Comparison of ENCODE assay signal across 24 mouse cellular contexts in genomic region chr6:144874251-144874650, GRCm38 (mm10).
"Had no signal": no experiment of that assay in that cellular context is flagged by ENCODE, and none has a peak within 500 bp of the region (broad histone marks: within the 10 kb centered on the region; RNA-seq: fewer than 3 reads in every experiment).

No protein-coding gene starts in this region.

- H3K4me2 ChIP-seq: heart, embryonic 12.5 days; hindbrain, embryonic 13.5 days; hindbrain, embryonic 15.5 days; kidney, embryonic 15.5 days; limb, embryonic 13.5 days; limb, embryonic 15.5 days; liver, embryonic 12.5 days had no signal

- H3K27me3 ChIP-seq: heart, embryonic 12.5 days; hindbrain, embryonic 13.5 days; hindbrain, embryonic 15.5 days; kidney, embryonic 15.5 days; limb, embryonic 13.5 days; limb, embryonic 15.5 days; liver, embryonic 12.5 days had no signal

- H3K9ac ChIP-seq: heart, embryonic 12.5 days; hindbrain, embryonic 13.5 days; hindbrain, embryonic 15.5 days; kidney, embryonic 15.5 days; limb, embryonic 13.5 days; limb, embryonic 15.5 days; liver, embryonic 12.5 days; liver, embryonic 14.5 days had no signal

- H3K27ac ChIP-seq: heart, embryonic 10.5 days; hindbrain, embryonic 13.5 days; hindbrain, embryonic 15.5 days; hindbrain, postnatal 0 days; kidney, embryonic 15.5 days; kidney, postnatal 0 days; limb, embryonic 13.5 days; limb, embryonic 15.5 days; liver, embryonic 12.5 days; liver, embryonic 14.5 days had no signal

- H3K4me3 ChIP-seq: heart, embryonic 10.5 days; heart, embryonic 12.5 days; hindbrain, embryonic 13.5 days; hindbrain, embryonic 15.5 days; kidney, embryonic 15.5 days; limb, embryonic 13.5 days; limb, embryonic 15.5 days; liver, embryonic 12.5 days had no signal

- H3K9me3 ChIP-seq: heart, embryonic 10.5 days; heart, embryonic 12.5 days; hindbrain, embryonic 13.5 days; hindbrain, embryonic 15.5 days; kidney, embryonic 15.5 days; limb, embryonic 13.5 days; limb, embryonic 15.5 days; liver, embryonic 12.5 days had no signal

- H3K36me3 ChIP-seq: heart, embryonic 10.5 days; heart, embryonic 12.5 days; hindbrain, embryonic 13.5 days; hindbrain, embryonic 15.5 days; kidney, embryonic 15.5 days; limb, embryonic 13.5 days; limb, embryonic 15.5 days; liver, embryonic 12.5 days had no signal

- H3K4me1 ChIP-seq: heart, embryonic 12.5 days; kidney, embryonic 15.5 days; limb, embryonic 13.5 days; limb, embryonic 15.5 days; liver, embryonic 12.5 days had no signal

- ATAC-seq: hindbrain, postnatal 0 days; intestine, embryonic 16.5 days; liver, embryonic 12.5 days had no signal

- DNase-seq: gastrocnemius, postnatal 14 days; gastrocnemius, postnatal 36 days; heart, adult 18-20 months; heart, postnatal 10 days; heart, postnatal 36 days; kidney, adult 11 months; kidney, adult 2 months; kidney, adult 9 months; kidney, postnatal 14 days; kidney, postnatal 36 days; layer of hippocampus, adult 9-11 months; layer of hippocampus, postnatal 36 days had no signal
